Mouse (Mus musculus): ENCODE measurements around the gene Mia3.

DNA sequence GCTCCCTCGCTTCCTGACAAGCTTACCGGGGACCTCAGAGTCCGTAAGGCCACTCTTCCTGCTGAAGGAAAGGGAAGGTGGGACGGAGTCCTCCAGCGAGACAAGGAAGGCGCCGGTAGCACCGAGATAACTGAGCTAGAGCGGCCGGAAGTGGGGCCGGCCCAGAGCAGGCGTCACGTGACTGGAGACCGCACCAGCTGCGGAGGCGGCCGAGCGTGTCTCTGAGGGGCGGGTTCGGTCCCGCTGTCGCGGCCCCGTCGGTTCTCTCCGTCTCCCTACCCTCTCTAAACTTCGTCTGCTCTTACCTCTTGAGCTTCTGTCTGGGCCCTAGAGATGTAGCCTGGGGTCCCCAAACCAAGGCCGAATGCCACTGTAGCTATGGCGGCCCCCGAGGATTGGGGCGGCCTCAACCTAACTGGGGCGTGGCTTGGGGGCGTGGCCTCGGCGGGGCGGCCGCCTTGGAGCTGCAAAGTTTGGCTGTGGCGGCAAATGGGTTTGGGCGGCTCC, 72.4 kb downstream of the Mia3 start, which contains the start of gene Brox:
- TF ChIP-seq CTCF (IDR thresholded peaks at IDR 0.05): no peak
- TF ChIP-seq EP300 (IDR thresholded peaks at IDR 0.05; ENCODE audit: insufficient read depth, low read depth, low read length): no peak
